Mouse (Mus musculus) kidney, postnatal 10 days (tissue): ENCODE measurements around the gene Lep.

ENCODE experiments used
- DNase-seq: peaks from one replicate; pipeline ENCODE4 v3.0.0; 2021; ENCODE audit warnings: mixed read lengths

Gene Lep

GRCm38 (mm10) chr6:29049926-29050325 is 10.1 kb upstream of the Lep start:
- no peak for DNase-seq

GRCm38 (mm10) chr6:29052188-29052587 is 7.8 kb upstream of the Lep start:
- no peak for DNase-seq

- DNase-seq, result no peak
Observed at GRCm38 (mm10) chr6:29053181-29053580, 6.8 kb upstream of the Lep start.

- no peak for DNase-seq
Observed at GRCm38 (mm10) chr6:29056377-29056776, 3.6 kb upstream of the Lep start.

- DNase-seq, result peak; percentile 34
Observed at GRCm38 (mm10) chr6:29066389-29066790, 6.4 kb downstream of the Lep start.

- no peak for DNase-seq
Observed at GRCm38 (mm10) chr6:29072258-29072657, 12.2 kb downstream of the Lep start.

- DNase-seq, result no peak
Observed at GRCm38 (mm10) chr6:29073462-29074132, 13.6 kb downstream of the Lep start.

GRCm38 (mm10) chr6:29074133-29074469 is 14.1 kb downstream of the Lep start:
- no peak for DNase-seq

GRCm38 (mm10) chr6:29079291-29079690 is 19.3 kb downstream of the Lep start:
- DNase-seq, result peak; percentile 17

- no peak for DNase-seq
Observed at GRCm38 (mm10) chr6:29081826-29082363, 21.9 kb downstream of the Lep start.

GRCm38 (mm10) chr6:29082776-29083354 is 22.8 kb downstream of the Lep start:
- DNase-seq, result no peak

GRCm38 (mm10) chr6:29084401-29084800 is 24.4 kb downstream of the Lep start:
- DNase-seq, result no peak

GRCm38 (mm10) chr6:29087921-29088709 is 28.1 kb downstream of the Lep start:
- DNase-seq, result peak; percentile 54

- DNase-seq, result no peak
Observed at GRCm38 (mm10) chr6:29092234-29092633, 32.2 kb downstream of the Lep start.

GRCm38 (mm10) chr6:29092904-29093303 is 32.9 kb downstream of the Lep start:
- peak; percentile 19 for DNase-seq

GRCm38 (mm10) chr6:29099536-29100170 is 39.6 kb downstream of the Lep start:
- no peak for DNase-seq

GRCm38 (mm10) chr6:29100423-29100822 is 40.4 kb downstream of the Lep start:
- DNase-seq, result no peak

GRCm38 (mm10) chr6:29101248-29101864 is 41.3 kb downstream of the Lep start:
- no peak for DNase-seq

GRCm38 (mm10) chr6:29108376-29108775 is 48.4 kb downstream of the Lep start:
- no peak for DNase-seq

- no peak for DNase-seq
Observed at GRCm38 (mm10) chr6:29111501-29111900, 51.5 kb downstream of the Lep start.

GRCm38 (mm10) chr6:29115756-29116155 is 55.7 kb downstream of the Lep start:
- DNase-seq, result no peak

GRCm38 (mm10) chr6:29117417-29118104 is 57.5 kb downstream of the Lep start:
- peak; percentile 74 for DNase-seq
